Mouse (Mus musculus): ENCODE measurements around the gene Tmprss9.

- TF ChIP-seq CTCF (IDR thresholded peaks at IDR 0.05; ENCODE audit: low read depth) (no peak), EP300 (IDR thresholded peaks at IDR 0.05; ENCODE audit: low read depth) (no peak)
Observed at GRCm38 (mm10) chr10:80871581-80871980, at the start of gene Tmprss9.
